Mouse (Mus musculus) liver, postnatal 0 days (tissue): ENCODE data around the gene Naxd.

ENCODE experiments used
- CTCF ChIP-seq: sonication (generic); IDR thresholded peaks from 2 replicates; pipeline ENCODE4 v1.5.1; 2016; ENCODE audit warnings: antibody characterized with exemption, low read depth
- EP300 ChIP-seq: IDR thresholded peaks from 2 replicates; pipeline ENCODE4 v1.6.1; 2016; ENCODE audit warnings: antibody characterized with exemption, low read depth, mild to moderate bottlenecking

DNA sequence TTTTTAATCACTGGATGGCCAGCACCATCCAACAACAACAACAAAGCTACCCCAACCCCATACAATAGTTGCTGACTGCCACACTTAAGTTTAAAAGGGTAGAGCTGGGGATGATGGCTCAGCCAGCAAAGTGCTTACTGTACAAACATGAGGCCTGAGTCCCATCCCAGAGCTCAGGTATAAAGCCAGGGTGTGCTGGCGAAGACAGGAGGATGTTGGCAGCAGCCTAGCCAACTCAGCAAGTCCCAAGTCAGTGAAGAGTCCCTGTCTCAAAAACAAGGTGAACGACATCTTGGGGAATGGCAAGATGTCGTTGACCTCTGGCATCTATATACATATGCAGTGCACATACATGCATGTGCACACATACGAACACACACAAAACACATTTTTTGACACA, 34.7 kb upstream of the Naxd start:
- TF ChIP-seq CTCF, result no peak
- no peak for TF ChIP-seq EP300
